20 mouse cellular contexts compared by ENCODE assay signal in genomic region chr9:124112591-124113239, GRCm38 (mm10). TPM values are rescaled to one million over a fixed set of nuclear protein-coding genes. Genes with fewer than 3 reads are reported as not detected.
DNase-seq lines count a peak whose midpoint lies in the region; ATAC-seq and TF ChIP-seq lines count a peak whose summit lies in the region.
"Had no signal": no experiment of that assay in that cellular context is flagged by ENCODE, and none has a peak within 500 bp of the region (broad histone marks: within the 10 kb centered on the region; RNA-seq: fewer than 3 reads in every experiment).

No protein-coding gene starts in this region.

- H3K4me1 ChIP-seq in G1E (ENCODE audit: insufficient read depth, low read depth, low read length): peaks cover 40% of the 10 kb centered on the region
- H3K4me1 ChIP-seq: embryonic facial prominence, embryonic 12.5 days; heart, embryonic 10.5 days; limb, embryonic 15.5 days had no signal

- TF ChIP-seq CTCF in G1E (IDR thresholded peaks at IDR 0.05; ENCODE audit: low read depth, low read length): no peak

- H3K4me3 ChIP-seq in G1E (ENCODE audit: low read depth, low read length): no peak overlapping the region
- H3K4me3 ChIP-seq: embryonic facial prominence, embryonic 12.5 days; heart, embryonic 10.5 days; limb, embryonic 15.5 days had no signal

- no peaks in the 10 kb centered on the region for H3K36me3 ChIP-seq in G1E (replicated peaks)
- H3K36me3 ChIP-seq: embryonic facial prominence, embryonic 12.5 days; heart, embryonic 10.5 days; limb, embryonic 15.5 days had no signal

- H3K27me3 ChIP-seq in G1E (ENCODE audit: insufficient read depth, low read length): no peaks in the 10 kb centered on the region
- H3K27me3 ChIP-seq: embryonic facial prominence, embryonic 12.5 days; limb, embryonic 15.5 days had no signal

- ATAC-seq in G1E (ENCODE audit: extremely low read depth, insufficient number of reproducible peaks, low FRiP score, poor library complexity, severe bottlenecking): peak; percentile 54; the same call in 1 of the 2 replicates
- peak; percentile 89 to 96 for ATAC-seq in hematopoietic stem cell, adult 5-6 weeks (replicated peaks in 1 of 2; ENCODE audit: insufficient read depth in 1 of 2, low FRiP score in 2 of 2, low TSS enrichment in 1 of 2, low read depth in 1 of 2, poor library complexity in 2 of 2, severe bottlenecking in 2 of 2)
- peak; percentile 95 for ATAC-seq in megakaryocyte, adult 5-6 weeks (ENCODE audit: poor library complexity, severe bottlenecking)
- ATAC-seq: hindbrain, embryonic 16.5 days; intestine, postnatal 0 days had no signal

- H3K9me3 ChIP-seq in G1E (replicated peaks): no peaks in the 10 kb centered on the region
- H3K9me3 ChIP-seq: embryonic facial prominence, embryonic 12.5 days; heart, embryonic 10.5 days; limb, embryonic 15.5 days had no signal

- DNase-seq in 416B (ENCODE audit: low read depth) (peak; percentile 86), G1E (ENCODE audit: low spot score) (peak; percentile 2)
- no peak for DNase-seq in right cerebral cortex, postnatal 14 days
- DNase-seq in cerebellum, adult 11-12 months: no peak
- no peak for DNase-seq in cerebellum, postnatal 36 days
- DNase-seq: adrenal gland, adult 8-10 months; cerebellum, adult 2 months; gastrocnemius, postnatal 14 days; heart, postnatal 10 days; kidney, postnatal 14 days; midbrain, embryonic 14.5 days; retina, postnatal 1 day; thymus, adult 2 months had no signal

RNA-seq across cellular contexts. Expression of gene Ccr5, which starts 8.6 kb away (rescaled TPM):
- total RNA-seq in G1E (2014; fragmentation: Nextera tagmentation): not detected in 2 replicates
- 0.17 and 0.22 TPM in 2 replicates for total RNA-seq in G1E (2017)
- polyA plus RNA-seq in G1E (2012): not detected in 2 replicates
- total RNA-seq in hematopoietic stem cell, adult 5-6 weeks (2017): 0.84 and 3.2 TPM in 2 replicates
- total RNA-seq in megakaryocyte, adult 5-6 weeks (2015): 7.1 and 7.6 TPM in 2 replicates
- total RNA-seq in megakaryocyte, adult 5-6 weeks (2017): 2.5 and 3.5 TPM in 2 replicates

RNA-seq across cellular contexts. Expression of gene Ccr2, which starts 11.0 kb away (rescaled TPM):
- 0.24 TPM in 1 of 2 replicates, not detected in the other for total RNA-seq in G1E (2014; fragmentation: Nextera tagmentation)
- 0.46 and 0.93 TPM in 2 replicates for total RNA-seq in G1E (2017)
- not detected in 2 replicates for polyA plus RNA-seq in G1E (2012)
- 11.8 and 23.4 TPM in 2 replicates for total RNA-seq in hematopoietic stem cell, adult 5-6 weeks (2017)
- 1,125 and 1,272 TPM in 2 replicates for total RNA-seq in megakaryocyte, adult 5-6 weeks (2015)
- 1,533 and 1,632 TPM in 2 replicates for total RNA-seq in megakaryocyte, adult 5-6 weeks (2017)

Comparison
In these comparisons a context has a peak if more than half of its experiments do, and no peak if none do; other contexts are left out.
1. DNase-seq: peak in 416B (single experiment) and G1E (single experiment); none in right cerebral cortex, postnatal 14 days (single experiment), cerebellum, adult 11-12 months (single experiment) and cerebellum, postnatal 36 days (0 of 2).
2. RNA of gene Ccr2, which starts 11.0 kb away (total RNA-seq): 1,125 to 1,632 TPM in megakaryocyte, adult 5-6 weeks; 11.8 to 23.4 TPM in hematopoietic stem cell, adult 5-6 weeks and 0.24 to 0.93 TPM in G1E; every median in the first group is over 10 times any median in the second.
3. Peak in every context shown above with its lines, with median percentiles within 50 percentile points of each other: ATAC-seq.